8 mouse cellular contexts compared by ENCODE assay signal in genomic region chr12:28589090-28589868, GRCm38 (mm10). TPM values are rescaled to one million over a fixed set of nuclear protein-coding genes. Genes with fewer than 3 reads are reported as not detected.
A peak's percentile ranks its signal among the peaks of the same experiment; 100 is the strongest.
DNase-seq lines count a peak whose midpoint lies in the region; ATAC-seq lines count a peak whose summit lies in the region.

No protein-coding gene starts in this region.

- peak overlapping the region; percentile 58 for H3K4me2 ChIP-seq in hindbrain, embryonic 13.5 days

- H3K27me3 ChIP-seq in hindbrain, embryonic 13.5 days: no peaks in the 10 kb centered on the region

- H3K9ac ChIP-seq in hindbrain, embryonic 13.5 days: peak overlapping the region; percentile 70

- 10% methylated on average over 24 of the region's 24 CpGs for WGBS in hindbrain, embryonic 13.5 days

- peak overlapping the region; percentile 36 for H3K4me3 ChIP-seq in hindbrain, embryonic 13.5 days

- H3K9me3 ChIP-seq in hindbrain, embryonic 13.5 days: no peaks in the 10 kb centered on the region

- no peaks in the 10 kb centered on the region for H3K36me3 ChIP-seq in hindbrain, embryonic 13.5 days

- H3K4me1 ChIP-seq in hindbrain, embryonic 13.5 days (replicated peaks): peaks cover 37% of the 10 kb centered on the region

- peak; percentile 94 for ATAC-seq in hindbrain, embryonic 13.5 days (ENCODE audit: low FRiP score)

- peak; percentile 85 for DNase-seq in R1 (ENCODE audit: low read depth, low spot score)
- DNase-seq in cerebellum, postnatal 10 days: peak; percentile 96 to 97
- DNase-seq in frontal cortex, postnatal 25 days (ENCODE audit: low spot score in 2 of 2): peak; percentile 82 to 90
- peak; percentile 75 to 84 for DNase-seq in layer of hippocampus, postnatal 25 days (ENCODE audit: extremely low spot score in 1 of 2, low spot score in 1 of 2)
- DNase-seq in lung, postnatal 14 days: peak; percentile 83
- DNase-seq in retina, postnatal 1 day: peak; percentile 94
- peak; percentile 80 for DNase-seq in thymus, postnatal 4 days

- H3K27ac ChIP-seq in hindbrain, embryonic 13.5 days: peak overlapping the region; percentile 77

RNA-seq across cellular contexts. Expression of gene Allc, which starts 7.0 kb away (rescaled TPM):
- 0.27 TPM in 1 of 2 replicates, not detected in the other for polyA plus RNA-seq in hindbrain, embryonic 13.5 days (2015; fragmentation: Nextera tagmentation; extraction: Ambion mirVana)
- under 1 TPM; 0.44 to 0.45 TPM for total RNA-seq in layer of hippocampus, postnatal 25 days (2021)

RNA-seq across cellular contexts. Expression of gene Colec11, which starts 33.9 kb away (rescaled TPM):
- polyA plus RNA-seq in hindbrain, embryonic 13.5 days (2015; fragmentation: Nextera tagmentation; extraction: Ambion mirVana): 1.1 and 1.5 TPM in 2 replicates
- under 1 TPM; 0.42 to 0.69 TPM for total RNA-seq in layer of hippocampus, postnatal 25 days (2021)

RNA-seq across cellular contexts. Expression of gene Dcdc2c, which starts 37.1 kb away (rescaled TPM):
- 0.30 TPM in 1 of 2 replicates, not detected in the other for polyA plus RNA-seq in hindbrain, embryonic 13.5 days (2015; fragmentation: Nextera tagmentation; extraction: Ambion mirVana)
- total RNA-seq in layer of hippocampus, postnatal 25 days (2021): under 1 TPM; 0.25 to 0.52 TPM

RNA-seq across cellular contexts. Expression of gene Rps7, which starts 46.5 kb away (rescaled TPM):
- polyA plus RNA-seq in hindbrain, embryonic 13.5 days (2015; fragmentation: Nextera tagmentation; extraction: Ambion mirVana): 522 and 548 TPM in 2 replicates
- total RNA-seq in layer of hippocampus, postnatal 25 days (2021): 100 to 1,000 TPM; 257 to 314 TPM

Comparison
In these comparisons a context has a peak if more than half of its experiments do, and no peak if none do; other contexts are left out.
1. Peak in every context shown above with its lines: DNase-seq, ATAC-seq, H3K4me3 ChIP-seq and H3K27ac ChIP-seq.